Mouse (Mus musculus): Measurements from ENCODE around the gene Hnrnpll.

DNA sequence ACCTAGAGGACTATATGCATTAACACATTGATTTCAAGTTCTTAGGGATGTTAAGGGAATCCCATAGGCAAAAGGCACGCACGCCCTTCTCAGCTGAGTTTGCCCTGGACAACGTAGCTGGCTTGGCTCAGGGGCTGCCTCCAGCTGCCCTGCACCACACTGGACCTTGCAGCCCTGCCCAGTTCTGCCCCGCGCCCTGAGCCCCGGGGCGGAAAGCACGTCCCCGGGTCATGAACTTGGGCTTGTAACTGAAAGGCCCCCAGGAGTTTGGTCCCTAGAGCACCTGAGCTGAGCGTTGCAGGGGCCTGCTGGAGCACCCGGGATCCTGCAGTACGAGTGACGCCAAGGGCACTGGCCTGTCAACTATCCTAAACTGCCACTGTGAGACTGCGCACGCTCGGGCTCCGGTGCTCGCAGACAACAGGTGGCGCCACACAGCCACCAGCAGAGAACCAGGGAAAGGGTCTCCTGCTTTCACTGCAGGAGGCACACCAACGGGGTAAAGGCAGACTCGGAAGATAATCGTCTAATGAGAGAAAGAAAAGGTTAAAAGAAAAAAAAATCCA is 43.1 kb downstream of the Hnrnpll start:
- TF ChIP-seq POLR2A (IDR thresholded peaks at IDR 0.05; ENCODE audit: control insufficient read depth, low read depth, low read length) = no peak
- TF ChIP-seq CTCF (IDR thresholded peaks at IDR 0.05; ENCODE audit: control insufficient read depth, insufficient read depth, insufficient replicate concordance, low read depth, low read length) = peak; percentile 29; the same call in 1 of the 2 replicates
